Mouse (Mus musculus) liver, adult 2 months (tissue): Measurements from ENCODE around the gene Mettl1. TPM values are rescaled to one million over a fixed set of nuclear protein-coding genes. Genes with fewer than 3 reads are reported as not detected.

Experiments
- DNase-seq: peaks from one replicate; pipeline ENCODE4 v3.0.0-alpha.2; 2011; ENCODE audit warnings: low read depth, low spot score; ENCODE audit errors: extremely low read depth
- H3K27ac ChIP-seq: fragments of 200-500 bp; replicated peaks from 2 replicates; pipeline ENCODE4 v1.5.1; 2012; ENCODE audit warnings: low read depth, mild to moderate bottlenecking, control low read depth, inconsistent platforms, low read length; ENCODE audit not compliant: insufficient read depth
- H3K27me3 ChIP-seq: fragments of 200-500 bp; 2 replicates; pipeline ENCODE4 v1.6.1; 2012; ENCODE audit warnings: mild to moderate bottlenecking, moderate library complexity, low read length, inconsistent platforms; ENCODE audit not compliant: control insufficient read depth, insufficient read depth
- H3K36me3 ChIP-seq: fragments of 200-500 bp; 2 replicates; pipeline ENCODE4 v1.6.1; 2012; ENCODE audit warnings: low read length, inconsistent platforms; ENCODE audit not compliant: control insufficient read depth, insufficient read depth
- H3K4me1 ChIP-seq: fragments of 200-500 bp; 2 replicates; pipeline ENCODE4 v1.6.1; 2011; ENCODE audit warnings: low read length; ENCODE audit not compliant: control insufficient read depth, insufficient read depth
- H3K4me3 ChIP-seq: fragments of 200-500 bp; 2 replicates; pipeline ENCODE4 v1.5.1; 2011; ENCODE audit warnings: low read depth, mild to moderate bottlenecking, control low read depth, low read length, moderate library complexity; ENCODE audit not compliant: insufficient read depth
- H3K79me2 ChIP-seq: fragments of 200-500 bp; 2 replicates; pipeline ENCODE4 v1.6.1; 2012; ENCODE audit warnings: inconsistent platforms, mild to moderate bottlenecking, low read length, moderate library complexity; ENCODE audit not compliant: control insufficient read depth, insufficient read depth
- H3K9ac ChIP-seq: fragments of 200-500 bp; 2 replicates; pipeline ENCODE4 v1.6.1; 2012; ENCODE audit warnings: low read depth, mild to moderate bottlenecking, control low read depth, inconsistent platforms, low read length
- CTCF ChIP-seq: fragments of 200-500 bp; IDR thresholded peaks from 2 replicates; pipeline ENCODE4 v1.5.1; 2011; ENCODE audit warnings: low read depth, low read length, control low read depth
- POLR2A ChIP-seq: fragments of 200-500 bp; IDR thresholded peaks from 2 replicates; pipeline ENCODE4 v1.6.1; 2011; ENCODE audit warnings: low read length, control low read depth; ENCODE audit not compliant: insufficient read depth; ENCODE audit errors: extremely low read depth
- WGBS: fragments of 180-500 bp; shearing (Covaris S2); methylation state at CpG from one replicate; pipeline ENCODE4 v1.1.7; 2018; 5-methylcytosine and 5-hydroxymethylcytosine counted together
- polyA plus RNA-seq: library from polyadenylated mRNA; depleted of rRNA; stranded (reverse); fragments of >200 nt; gene quantifications from 2 replicates; pipeline ENCODE4 v1.2.3, GENCODE M21; 2012
- total RNA-seq: library from RNA; depleted of rRNA; stranded (reverse); fragments of >200 nt; gene quantifications from 2 replicates; pipeline ENCODE4 v1.2.3, GENCODE M21; 2014

The Mettl1 gene
- total and polyA plus RNA-seq, 2 experiments: 5.2 to 17.9 TPM

- no peak overlapping the region for H3K9ac ChIP-seq
- H3K36me3 ChIP-seq: no peaks in the 10 kb centered on the region
- H3K4me1 ChIP-seq: peaks cover 27% of the 10 kb centered on the region
- TF ChIP-seq POLR2A (no peak), CTCF (no peak)
- DNase-seq: no peak
- no peaks in the 10 kb centered on the region for H3K79me2 ChIP-seq
- H3K4me3 ChIP-seq: no peak overlapping the region
- H3K27me3 ChIP-seq: no peaks in the 10 kb centered on the region
- 71% methylated on average over 8 of the region's 8 CpGs for WGBS
- no peak overlapping the region for H3K27ac ChIP-seq
Measured at GRCm38 (mm10) chr10:127083292-127083914, 42.2 kb downstream of the Mettl1 start.

- DNase-seq: no peak
- no peak for TF ChIP-seq CTCF
- TF ChIP-seq POLR2A: no peak
- no peaks in the 10 kb centered on the region for H3K79me2 ChIP-seq
- peaks cover 25% of the 10 kb centered on the region for H3K4me1 ChIP-seq
- no peak overlapping the region for H3K4me3 ChIP-seq
- 73% methylated on average over 5 of the region's 5 CpGs for WGBS
- no peak overlapping the region for H3K27ac ChIP-seq
- H3K27me3 ChIP-seq: no peaks in the 10 kb centered on the region
- no peaks in the 10 kb centered on the region for H3K36me3 ChIP-seq
- no peak overlapping the region for H3K9ac ChIP-seq
Measured at GRCm38 (mm10) chr10:127083915-127084306, 42.7 kb downstream of the Mettl1 start.

- no peaks in the 10 kb centered on the region for H3K27me3 ChIP-seq
- no peak overlapping the region for H3K4me3 ChIP-seq
- WGBS: 86% methylated on average over 9 of the region's 9 CpGs
- no peak for DNase-seq
- no peaks in the 10 kb centered on the region for H3K79me2 ChIP-seq
- H3K27ac ChIP-seq: no peak overlapping the region
- no peak overlapping the region for H3K9ac ChIP-seq
- H3K36me3 ChIP-seq: no peaks in the 10 kb centered on the region
- peaks cover 24% of the 10 kb centered on the region for H3K4me1 ChIP-seq
- no peak for TF ChIP-seq CTCF
- TF ChIP-seq POLR2A: no peak
Measured at GRCm38 (mm10) chr10:127085052-127085451, 43.8 kb downstream of the Mettl1 start.

GRCm38 (mm10) chr10:127085633-127086032, 44.4 kb downstream of the Mettl1 start:
- Histone ChIP-seq H3K4me1 (peaks cover 20% of the 10 kb centered on the region), H3K36me3 (no peaks in the 10 kb centered on the region), H3K27ac (no peak overlapping the region), H3K9ac (no peak overlapping the region), H3K79me2 (no peaks in the 10 kb centered on the region), H3K4me3 (no peak overlapping the region), H3K27me3 (0 out of 2 replicates have a peak, but pooled peaks cover 3% of the 10 kb centered on the region)
- 74% methylated on average over 6 of the region's 6 CpGs for WGBS
- TF ChIP-seq POLR2A: no peak
- peak; percentile 7; the same call in 1 of the 2 replicates for TF ChIP-seq CTCF
- no peak for DNase-seq

- peak; percentile 50 for DNase-seq
- no peaks in the 10 kb centered on the region for H3K79me2 ChIP-seq
- H3K27me3 ChIP-seq: 0 out of 2 replicates have a peak, but pooled peaks cover 3% of the 10 kb centered on the region
- H3K4me1 ChIP-seq: peaks cover 9% of the 10 kb centered on the region
- H3K9ac ChIP-seq: 0 out of 2 replicates have a peak overlapping the region, but pooled peaks have one; percentile 5
- 13% methylated on average over 57 of the region's 57 CpGs for WGBS
- H3K36me3 ChIP-seq: no peaks in the 10 kb centered on the region; the same call in 1 of the 2 replicates
- TF ChIP-seq POLR2A (no peak), CTCF (no peak)
- H3K27ac ChIP-seq: no peak overlapping the region
- no peak overlapping the region; the same call in 1 of the 2 replicates for H3K4me3 ChIP-seq
Measured at GRCm38 (mm10) chr10:127090560-127091411, 49.6 kb downstream of the Mettl1 start.
